Mouse (Mus musculus): ENCODE data around the gene C1qb.

C1qb gene

DNA sequence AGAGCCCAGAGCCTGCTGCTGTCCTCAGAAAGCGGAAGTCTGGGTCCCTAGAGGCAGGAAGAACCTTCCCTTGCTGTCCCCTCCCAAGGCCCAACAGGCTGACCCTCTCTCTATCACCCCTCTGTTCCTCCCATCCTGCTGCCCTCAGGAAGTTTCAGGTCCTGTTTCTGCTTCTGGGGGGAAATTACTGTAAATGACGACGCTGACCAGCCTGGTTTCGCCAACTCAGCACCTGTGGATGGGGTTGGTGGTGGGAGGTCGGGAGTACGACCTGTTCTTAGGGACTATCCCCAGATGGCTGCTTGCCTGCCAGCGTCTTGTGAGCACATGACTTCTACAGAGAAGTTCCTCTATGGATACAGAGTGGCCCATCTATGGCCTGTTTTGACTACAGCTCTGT is at the start of gene C1qb:
Gene C1qb, minus strand, starts transcription at position 87 of the 400 bp plus-strand sequence.
- no peak for DNase-seq

GRCm38 (mm10) chr4:136934746-136935613 is 49.0 kb upstream of the C1qb start:
- DNase-seq, result no peak

DNA sequence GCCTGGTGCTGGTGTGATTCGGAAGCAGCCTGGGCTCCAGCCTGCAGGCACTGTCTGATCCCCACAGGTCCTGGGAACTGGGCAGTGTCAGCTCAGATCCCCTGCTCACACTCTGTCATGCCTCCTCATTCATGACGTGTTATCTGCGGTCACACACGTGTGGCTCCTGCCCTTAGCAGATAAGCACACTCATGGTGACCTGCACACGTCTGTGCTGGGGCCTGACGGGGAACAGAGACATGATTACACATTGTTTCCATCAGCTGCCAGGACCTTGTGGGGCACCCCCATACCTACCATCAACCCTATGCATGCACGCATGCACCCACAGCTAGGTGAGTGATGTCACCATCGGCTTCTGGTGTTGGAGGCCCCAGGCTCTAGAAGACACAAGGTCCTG is 44.5 kb upstream of the C1qb start:
- no peak for DNase-seq

- no peak for DNase-seq
These were observed 42.9 kb upstream of the C1qb start for GRCm38 (mm10) chr4:136928928-136929327.

GRCm38 (mm10) chr4:136925804-136926203 is 39.8 kb upstream of the C1qb start:
- DNase-seq, result no peak

- no peak for DNase-seq
These were observed 38.5 kb upstream of the C1qb start for GRCm38 (mm10) chr4:136924529-136924928.

GRCm38 (mm10) chr4:136919526-136919925 is 33.5 kb upstream of the C1qb start:
- no peak for DNase-seq

- no peak for DNase-seq
These were observed 32.8 kb upstream of the C1qb start for GRCm38 (mm10) chr4:136918834-136919233.

- no peak for DNase-seq
These were observed 31.2 kb upstream of the C1qb start for GRCm38 (mm10) chr4:136917165-136917524.

DNA sequence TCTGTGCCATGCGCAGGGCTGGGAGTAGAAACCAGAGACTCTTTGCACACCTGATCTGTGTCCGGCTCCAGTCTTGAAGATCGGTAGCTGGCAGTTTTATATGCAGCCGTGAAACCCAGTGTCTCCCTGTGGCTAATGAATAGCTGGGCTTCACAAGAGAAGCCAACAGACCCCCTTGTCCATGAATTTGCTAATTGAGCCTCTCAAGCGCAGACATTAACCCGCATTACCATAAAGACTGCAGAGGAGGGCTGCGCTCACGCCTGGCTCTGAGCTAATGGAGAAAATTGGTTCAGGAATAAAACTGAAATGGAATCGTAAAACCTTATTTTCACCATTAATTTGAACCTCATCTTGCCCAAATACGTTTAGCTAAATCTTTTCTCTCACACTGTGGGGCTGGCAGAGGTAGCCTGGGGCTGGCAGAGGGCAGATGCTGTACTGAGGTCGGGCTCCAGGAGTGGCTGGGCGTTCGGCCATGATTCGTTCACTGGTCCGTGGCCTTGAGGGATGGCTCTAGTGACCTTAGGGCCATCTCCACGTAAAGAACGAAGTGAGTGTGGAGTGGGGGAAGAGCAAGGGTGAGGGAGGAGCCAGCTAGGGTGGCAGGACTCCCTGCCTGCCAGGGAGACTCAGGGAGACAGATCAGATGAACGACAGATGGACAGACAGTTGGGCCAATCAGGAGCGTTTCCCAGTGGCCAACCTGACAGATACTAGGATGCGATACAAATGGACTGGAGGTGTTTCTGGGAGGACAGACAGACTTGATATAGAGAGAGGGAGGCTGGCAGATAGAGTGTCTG is 30.6 kb upstream of the C1qb start:
- DNase-seq, result peak; percentile 39

- no peak for DNase-seq
These were observed 26.9 kb upstream of the C1qb start for GRCm38 (mm10) chr4:136912841-136913240.

DNA sequence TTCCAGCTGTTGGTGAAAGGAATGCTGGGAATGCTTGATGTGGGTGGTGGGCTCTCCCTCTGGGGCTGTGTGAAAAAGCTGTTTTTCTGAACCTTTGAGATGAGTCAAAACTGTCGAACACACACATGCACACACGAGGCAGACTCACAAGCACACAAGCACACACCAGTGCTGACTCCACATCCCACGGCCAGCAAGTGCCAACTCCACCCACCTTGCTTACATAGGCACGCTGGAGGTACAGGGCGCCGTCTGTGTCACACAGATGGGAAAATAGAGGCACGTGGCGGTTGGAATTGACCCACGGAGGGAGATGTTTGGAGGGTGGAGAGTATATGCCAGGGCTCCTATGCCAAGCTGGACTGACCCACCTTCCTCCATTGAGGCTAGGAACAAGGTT is 25.8 kb upstream of the C1qb start:
- DNase-seq, result no peak

- DNase-seq, result no peak
These were observed 25.2 kb upstream of the C1qb start for GRCm38 (mm10) chr4:136911211-136911646.

- DNase-seq, result no peak
These were observed 21.8 kb upstream of the C1qb start for GRCm38 (mm10) chr4:136907809-136908208.

DNA sequence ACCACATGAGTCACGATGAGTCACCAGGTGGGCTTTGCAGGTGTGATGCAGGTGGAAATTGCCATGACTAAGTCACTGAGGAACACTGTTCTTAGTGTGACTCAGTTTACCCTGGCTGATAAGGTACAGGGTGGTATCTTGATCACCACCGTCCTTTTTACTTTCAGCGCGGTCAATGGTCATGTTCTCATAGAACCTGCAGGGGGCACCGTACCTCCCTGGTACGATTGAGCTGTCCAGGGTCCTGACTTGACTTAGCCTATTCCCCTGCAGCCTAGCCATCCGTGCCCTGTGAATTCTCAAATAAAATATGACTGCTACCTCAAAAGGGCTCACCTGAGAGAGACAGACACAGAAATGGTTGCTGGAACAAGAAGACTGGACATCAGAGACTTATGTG is 21.0 kb upstream of the C1qb start:
- DNase-seq, result no peak

DNA sequence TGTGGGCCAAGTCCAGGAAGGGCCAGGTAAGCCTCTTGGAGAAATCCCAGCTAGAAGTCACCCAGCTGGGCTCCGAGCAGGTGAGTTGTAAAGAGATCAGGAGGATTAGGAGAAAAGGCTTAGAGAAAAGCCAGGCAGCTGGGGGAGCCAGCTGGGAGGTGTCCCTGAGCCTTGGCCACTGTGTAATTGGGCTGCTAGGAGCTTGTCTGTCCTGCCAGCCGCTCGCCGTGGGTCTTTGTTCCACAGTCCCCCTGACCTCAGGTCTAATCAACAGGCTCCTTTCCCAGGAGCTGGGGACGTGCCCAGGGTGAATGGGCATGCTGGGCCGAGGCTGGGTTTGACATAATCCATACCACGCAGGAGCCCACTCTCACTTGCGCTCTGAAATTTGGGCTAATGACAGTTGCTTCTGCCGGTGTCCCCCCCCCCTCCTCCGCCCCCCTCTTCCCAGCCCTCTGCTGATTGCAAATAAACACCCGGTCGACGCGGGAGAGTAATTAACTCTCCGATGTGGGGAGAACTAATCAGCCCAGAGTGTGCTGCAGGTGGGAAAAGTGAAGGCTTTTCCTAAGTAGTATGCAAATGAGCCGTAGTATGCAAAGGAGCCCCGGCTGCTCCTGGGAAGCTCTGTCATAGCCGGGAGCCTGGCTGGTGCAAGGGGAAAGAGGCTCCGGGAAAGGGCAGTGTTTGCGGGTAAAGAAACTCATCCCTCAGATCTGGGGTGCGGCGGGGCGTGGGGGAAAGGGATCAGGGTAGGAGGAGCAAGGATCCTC is 19.0 kb upstream of the C1qb start:
- no peak for DNase-seq

GRCm38 (mm10) chr4:136899154-136899553 is 13.2 kb upstream of the C1qb start:
- no peak for DNase-seq

DNA sequence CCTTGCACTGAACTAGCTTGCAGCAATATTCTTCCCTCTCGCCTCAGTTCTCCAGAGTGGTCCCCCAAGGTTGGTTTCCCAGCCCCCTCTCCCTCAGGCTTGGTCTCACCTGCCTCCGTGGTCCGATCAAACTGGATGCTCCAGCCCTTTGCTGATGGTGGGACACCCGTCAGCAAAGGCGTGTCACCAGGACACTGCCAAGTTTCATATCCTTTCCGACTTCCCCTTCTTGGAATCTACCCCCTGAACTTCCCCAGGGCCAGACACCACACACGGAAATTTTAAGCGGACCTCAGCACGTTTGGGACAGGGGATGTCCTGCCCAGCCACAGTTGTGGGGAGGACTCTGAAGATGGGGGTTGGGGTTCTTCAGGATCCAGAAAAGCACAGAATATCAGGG is 12.7 kb upstream of the C1qb start, which contains the start of gene C1qa:
Gene C1qa, minus strand, starts transcription at position 167 of the 400 bp plus-strand sequence.
- DNase-seq, result no peak

- no peak for DNase-seq
These were observed 12.2 kb upstream of the C1qb start for GRCm38 (mm10) chr4:136898084-136898598.

- DNase-seq, result no peak
These were observed 10.5 kb upstream of the C1qb start for GRCm38 (mm10) chr4:136896461-136896860.

DNA sequence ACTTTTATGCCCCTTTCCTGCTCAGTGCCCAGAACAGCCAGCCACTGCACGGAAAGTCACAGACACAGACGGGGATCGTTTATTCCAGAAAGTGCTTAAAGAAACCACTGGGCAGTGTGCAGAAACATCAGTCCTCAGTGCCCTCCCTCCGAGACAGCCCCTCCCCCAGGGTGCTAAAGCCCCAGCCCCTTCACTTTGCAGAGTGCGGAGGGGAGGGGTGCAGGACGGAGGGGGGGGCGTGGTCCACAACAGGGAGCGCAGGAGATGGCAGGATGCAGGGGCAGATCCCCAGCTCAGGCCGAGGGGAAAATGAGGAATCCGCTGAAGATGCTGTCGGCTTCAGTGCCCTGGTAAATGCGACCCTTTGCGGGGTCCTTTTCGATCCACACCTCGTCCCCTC is 9.9 kb upstream of the C1qb start:
- DNase-seq, result no peak

GRCm38 (mm10) chr4:136894821-136895220 is 8.8 kb upstream of the C1qb start:
- no peak for DNase-seq
